Mouse (Mus musculus): ENCODE measurements around the gene Sim2. TPM values are rescaled to one million over a fixed set of nuclear protein-coding genes. Genes with fewer than 3 reads are reported as not detected.
A peak's percentile ranks its signal among the peaks of the same experiment; 100 is the strongest.

The Sim2 gene
- polyA plus RNA-seq, 1 experiment from 2014 or later, result not detected

GRCm38 (mm10) chr16:94094251-94095108 lies 9.7 kb downstream of the Sim2 start:
- WGBS (ENCODE audit: insufficient replicate concordance), result 2% methylated on average over 48 of the region's 48 CpGs

GRCm38 (mm10) chr16:94095109-94095822 lies 10.5 kb downstream of the Sim2 start:
- no peak for ATAC-seq

More at GRCm38 (mm10) chr16:94094251-94095108, 9.7 kb downstream of the Sim2 start:
- Histone ChIP-seq H3K4me1 (ENCODE audit: insufficient read depth) (no peaks in the 10 kb centered on the region), H3K9me3 (ENCODE audit: low read length) (no peaks in the 10 kb centered on the region), H3K4me2 (ENCODE audit: low read depth, low read length) (no peak overlapping the region), H3K27me3 (ENCODE audit: insufficient read depth, low read length) (peaks cover 100% of the 10 kb centered on the region), H3K27ac (ENCODE audit: low read depth) (no peak overlapping the region), H3K4me3 (ENCODE audit: low read depth, low read length) (no peak overlapping the region), H3K36me3 (replicated peaks; ENCODE audit: insufficient read depth, low read length) (no peaks in the 10 kb centered on the region), H3K9ac (replicated peaks) (no peak overlapping the region)
- no peak for TF ChIP-seq EP300 (IDR thresholded peaks at IDR 0.05; ENCODE audit: low read depth)
- no peak for TF ChIP-seq CTCF (IDR thresholded peaks at IDR 0.05; ENCODE audit: low read depth)
- ATAC-seq (no peak), DNase-seq (no peak)

GRCm38 (mm10) chr16:94096479-94096878 lies 11.7 kb downstream of the Sim2 start:
- no peak for DNase-seq
- Histone ChIP-seq H3K9ac (replicated peaks) (no peak overlapping the region), H3K27ac (ENCODE audit: low read depth) (no peak overlapping the region), H3K4me1 (ENCODE audit: insufficient read depth) (no peaks in the 10 kb centered on the region), H3K4me2 (ENCODE audit: low read depth, low read length) (no peak overlapping the region), H3K9me3 (ENCODE audit: low read length) (no peaks in the 10 kb centered on the region), H3K36me3 (replicated peaks; ENCODE audit: insufficient read depth, low read length) (no peaks in the 10 kb centered on the region), H3K4me3 (ENCODE audit: low read depth, low read length) (no peak overlapping the region), H3K27me3 (ENCODE audit: insufficient read depth, low read length) (peaks cover 91% of the 10 kb centered on the region)
- 4% methylated on average over 14 of the region's 14 CpGs for whole genome bisulfite sequencing (ENCODE audit: insufficient replicate concordance)
- ATAC-seq, result no peak
- TF ChIP-seq EP300 (IDR thresholded peaks at IDR 0.05; ENCODE audit: low read depth) (no peak), CTCF (IDR thresholded peaks at IDR 0.05; ENCODE audit: low read depth) (no peak)

More at GRCm38 (mm10) chr16:94095109-94095822, 10.5 kb downstream of the Sim2 start:
- H3K9ac ChIP-seq (replicated peaks), result no peak overlapping the region
- no peak overlapping the region for H3K4me3 ChIP-seq (ENCODE audit: low read depth, low read length)
- no peak overlapping the region for H3K4me2 ChIP-seq (ENCODE audit: low read depth, low read length)
- H3K36me3 ChIP-seq (replicated peaks; ENCODE audit: insufficient read depth, low read length), result no peaks in the 10 kb centered on the region
- H3K27me3 ChIP-seq (ENCODE audit: insufficient read depth, low read length), result peaks cover 99% of the 10 kb centered on the region
- TF ChIP-seq EP300 (IDR thresholded peaks at IDR 0.05; ENCODE audit: low read depth), result no peak
- no peak for TF ChIP-seq CTCF (IDR thresholded peaks at IDR 0.05; ENCODE audit: low read depth)
- no peak overlapping the region for H3K27ac ChIP-seq (ENCODE audit: low read depth)
- H3K4me1 ChIP-seq (ENCODE audit: insufficient read depth), result no peaks in the 10 kb centered on the region
- H3K9me3 ChIP-seq (ENCODE audit: low read length), result no peaks in the 10 kb centered on the region
- no peak for DNase-seq
- WGBS (ENCODE audit: insufficient replicate concordance), result 2% methylated on average over 26 of the region's 26 CpGs

- Histone ChIP-seq H3K4me2 (ENCODE audit: low read depth, low read length) (no peak overlapping the region), H3K9ac (replicated peaks) (no peak overlapping the region), H3K27ac (ENCODE audit: low read depth) (no peak overlapping the region), H3K27me3 (ENCODE audit: insufficient read depth, low read length) (peaks cover 81% of the 10 kb centered on the region), H3K9me3 (ENCODE audit: low read length) (no peaks in the 10 kb centered on the region), H3K4me1 (ENCODE audit: insufficient read depth) (no peaks in the 10 kb centered on the region), H3K4me3 (ENCODE audit: low read depth, low read length) (no peak overlapping the region), H3K36me3 (replicated peaks; ENCODE audit: insufficient read depth, low read length) (no peaks in the 10 kb centered on the region)
- WGBS (ENCODE audit: insufficient replicate concordance), result 19% methylated on average over 12 of the region's 12 CpGs
- DNase-seq, result peak; percentile 47
- TF ChIP-seq CTCF (IDR thresholded peaks at IDR 0.05; ENCODE audit: low read depth) (no peak), EP300 (IDR thresholded peaks at IDR 0.05; ENCODE audit: low read depth) (no peak)
- ATAC-seq, result peak; percentile 88
Measured at GRCm38 (mm10) chr16:94097724-94098455, 13.2 kb downstream of the Sim2 start.

- Histone ChIP-seq H3K9ac (replicated peaks) (no peak overlapping the region), H3K4me3 (ENCODE audit: low read depth, low read length) (no peak overlapping the region), H3K27me3 (ENCODE audit: insufficient read depth, low read length) (peaks cover 19% of the 10 kb centered on the region; the same call in 1 of the 2 replicates), H3K4me2 (ENCODE audit: low read depth, low read length) (no peak overlapping the region), H3K36me3 (replicated peaks; ENCODE audit: insufficient read depth, low read length) (no peaks in the 10 kb centered on the region), H3K4me1 (ENCODE audit: insufficient read depth) (no peaks in the 10 kb centered on the region), H3K9me3 (ENCODE audit: low read length) (no peaks in the 10 kb centered on the region), H3K27ac (ENCODE audit: low read depth) (no peak overlapping the region)
- TF ChIP-seq CTCF (IDR thresholded peaks at IDR 0.05; ENCODE audit: low read depth), result no peak
- TF ChIP-seq EP300 (IDR thresholded peaks at IDR 0.05; ENCODE audit: low read depth), result no peak
- ATAC-seq (no peak), DNase-seq (no peak)
- WGBS (ENCODE audit: insufficient replicate concordance), result 50% methylated on average over 7 of the region's 7 CpGs
Measured at GRCm38 (mm10) chr16:94113160-94113559, 28.4 kb downstream of the Sim2 start.

Data from liver, postnatal 0 days (tissue).